Mouse (Mus musculus) intestine, embryonic 16.5 days (tissue): Measurements from ENCODE around the gene Cmtm5. TPM values are rescaled to one million over a fixed set of nuclear protein-coding genes. Genes with fewer than 3 reads are reported as not detected.
"Not testable (repeated sequence)": the region's sequence is repeated elsewhere in the genome, so short reads cannot be mapped to it uniquely, and the experiment has no call there.

Source experiments
- ATAC-seq: fragments of 200-750 bp; cut with Nextera tagmentation; 2 replicates; pipeline ENCODE4 v1.8.0; 2017; ENCODE audit warnings: moderate TSS enrichment, moderate library complexity
- H3K27ac ChIP-seq: fragments of 300-500 bp; sonication (generic); 2 replicates; pipeline ENCODE4 v1.5.1; 2014; ENCODE audit warnings: mild to moderate bottlenecking, low read length
- H3K27me3 ChIP-seq: fragments of 300-500 bp; sonication (generic); replicated peaks from 2 replicates; pipeline ENCODE4 v1.6.1; 2014; ENCODE audit warnings: low read length, control low read depth, mixed read lengths; ENCODE audit not compliant: control insufficient read depth, insufficient read depth
- H3K36me3 ChIP-seq: fragments of 300-500 bp; sonication (generic); 2 replicates; pipeline ENCODE4 v1.6.1; 2014; ENCODE audit warnings: low read length, control low read depth; ENCODE audit not compliant: control insufficient read depth, insufficient read depth
- H3K4me1 ChIP-seq: fragments of 300-500 bp; sonication (generic); 2 replicates; pipeline ENCODE4 v1.6.1; 2014; ENCODE audit warnings: low read length, control low read depth, mixed read lengths; ENCODE audit not compliant: control insufficient read depth, insufficient read depth
- H3K4me2 ChIP-seq: fragments of 300-500 bp; sonication (generic); 2 replicates; pipeline ENCODE4 v1.6.1; 2014; ENCODE audit warnings: low read depth, low read length, control low read depth
- H3K4me3 ChIP-seq: fragments of 300-500 bp; sonication (generic); 2 replicates; pipeline ENCODE4 v1.5.1; 2014; ENCODE audit warnings: mild to moderate bottlenecking, low read length
- H3K9ac ChIP-seq: fragments of 300-500 bp; sonication (generic); 2 replicates; pipeline ENCODE4 v1.6.1; 2014; ENCODE audit warnings: low read depth, low read length
- H3K9me3 ChIP-seq: fragments of 300-500 bp; sonication (generic); 2 replicates; pipeline ENCODE4 v1.6.1; 2016; ENCODE audit warnings: low read length, control low read depth; ENCODE audit not compliant: control insufficient read depth
- WGBS: fragments of 180-500 bp; shearing (Covaris S2); extraction: QIAGEN DNeasy Blood & Tissue Kit; methylation state at CpG from one replicate; pipeline ENCODE4 v1.1.7; 2014; 5-methylcytosine and 5-hydroxymethylcytosine counted together
- polyA plus RNA-seq: library from polyadenylated mRNA; unstranded; fragments of >200 nt; fragmentation: Nextera tagmentation; extraction: Ambion mirVana; gene quantifications from 2 replicates; pipeline ENCODE4 v1.2.1, GENCODE M21; 2015

Gene Cmtm5
- polyA plus RNA-seq, 1 experiment from 2014 or later, result 2.8 TPM

DNA sequence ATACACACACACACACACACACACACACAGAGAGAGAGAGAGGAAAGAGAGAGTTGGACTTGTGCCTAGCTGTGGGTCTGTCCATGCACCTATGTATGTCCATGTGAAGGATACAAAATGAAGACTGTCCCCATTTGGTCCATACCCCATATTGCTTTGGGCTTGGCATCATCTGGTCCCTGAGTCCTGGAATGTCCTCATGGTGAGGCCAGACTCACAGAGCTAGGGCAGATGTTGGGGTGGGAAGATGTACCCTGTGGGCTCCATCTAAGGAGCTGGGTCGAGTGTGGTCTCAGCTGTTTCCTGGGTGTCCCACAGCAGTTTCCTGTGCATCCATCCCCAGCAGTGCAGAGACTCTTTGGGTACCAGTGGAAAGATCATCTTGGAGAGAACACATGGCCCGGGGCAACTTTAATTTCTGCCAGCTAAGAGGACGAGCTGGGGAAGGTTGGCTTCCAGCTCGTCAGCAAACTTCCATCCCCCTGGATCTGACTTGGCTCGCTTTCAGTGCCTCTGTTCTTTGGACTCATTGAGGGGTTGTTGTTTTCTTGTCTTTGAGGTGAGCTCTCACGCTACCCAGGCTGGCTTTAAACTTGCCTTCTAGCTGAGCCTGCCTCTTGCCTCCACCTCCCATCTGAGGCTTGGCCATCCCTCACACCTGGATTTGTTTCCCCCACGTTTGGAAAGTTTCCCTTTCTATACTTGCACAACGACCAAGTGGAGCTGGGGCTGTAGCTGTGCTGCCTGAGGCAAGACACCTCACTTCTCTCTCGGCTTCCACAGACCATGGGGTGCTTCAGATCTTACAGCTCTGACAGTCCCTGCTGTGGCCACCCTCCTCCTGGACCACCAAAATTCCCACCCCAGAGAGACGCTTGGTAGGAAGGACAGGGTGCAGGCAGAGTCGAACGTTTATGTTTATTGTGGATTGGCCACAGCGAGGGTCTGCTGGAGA lies 5.2 kb downstream of the Cmtm5 start:
- Histone ChIP-seq H3K9me3 (no peaks in the 10 kb centered on the region), H3K4me3 (no peak overlapping the region), H3K27me3 (no peaks in the 10 kb centered on the region), H3K36me3 (no peaks in the 10 kb centered on the region), H3K4me1 (0 out of 2 replicates have a peak, but pooled peaks cover 4% of the 10 kb centered on the region), H3K27ac (no peak overlapping the region), H3K4me2 (no peak overlapping the region), H3K9ac (no peak overlapping the region)
- WGBS, result 52% methylated on average over 13 of the region's 13 CpGs
- no peak for ATAC-seq

DNA sequence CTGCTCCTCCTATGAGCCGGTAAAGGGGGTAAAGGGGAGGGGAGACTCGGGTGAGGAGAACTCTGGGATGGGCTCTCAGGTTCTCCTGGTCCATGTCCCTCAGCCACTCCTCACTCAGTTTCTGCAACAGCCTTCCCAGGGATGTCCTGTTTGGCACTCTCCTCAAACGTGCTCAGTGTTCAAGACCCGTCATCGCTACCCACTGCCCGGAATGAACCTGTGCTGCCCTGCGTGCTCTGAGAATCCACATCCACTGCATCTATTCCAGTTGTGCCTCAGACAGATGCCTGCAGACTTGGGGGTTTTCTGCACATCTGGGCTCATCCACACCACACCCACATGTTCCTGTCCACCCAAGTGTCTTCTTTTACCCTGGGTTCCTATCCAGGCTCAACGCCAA lies 6.4 kb downstream of the Cmtm5 start:
- no peak for ATAC-seq
- Histone ChIP-seq H3K27me3 (no peaks in the 10 kb centered on the region), H3K4me2 (no peak overlapping the region), H3K4me1 (0 out of 2 replicates have a peak, but pooled peaks cover 4% of the 10 kb centered on the region), H3K27ac (no peak overlapping the region), H3K9me3 (no peaks in the 10 kb centered on the region), H3K4me3 (no peak overlapping the region), H3K36me3 (no peaks in the 10 kb centered on the region), H3K9ac (no peak overlapping the region)
- WGBS, result 89% methylated on average over 8 of the region's 8 CpGs

DNA sequence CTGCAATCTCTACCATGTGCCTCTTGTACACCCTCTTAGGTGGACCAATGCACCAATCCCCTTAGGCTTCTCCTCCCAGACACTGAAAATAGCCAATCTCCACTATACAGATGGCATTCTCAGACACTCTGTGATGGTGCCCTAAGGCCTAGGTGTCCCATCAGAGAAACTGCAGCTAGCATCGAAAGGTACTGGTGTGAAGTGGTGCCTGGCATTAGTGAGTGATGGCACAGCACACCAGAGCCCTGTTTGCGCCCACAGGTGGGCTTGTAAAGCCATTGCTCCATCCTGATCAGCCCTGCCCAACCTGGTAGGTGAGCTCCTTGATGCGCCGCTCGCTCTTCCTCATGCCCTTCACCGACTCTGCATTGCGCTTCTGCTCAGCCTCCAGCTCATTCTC lies 7.9 kb downstream of the Cmtm5 start:
- Histone ChIP-seq H3K27ac (no peak overlapping the region), H3K9me3 (no peaks in the 10 kb centered on the region), H3K27me3 (no peaks in the 10 kb centered on the region), H3K9ac (no peak overlapping the region), H3K4me3 (no peak overlapping the region), H3K4me1 (0 out of 2 replicates have a peak, but pooled peaks cover 4% of the 10 kb centered on the region), H3K36me3 (no peaks in the 10 kb centered on the region), H3K4me2 (no peak overlapping the region)
- WGBS, result 96% methylated on average over 7 of the region's 7 CpGs
- no peak for ATAC-seq

DNA sequence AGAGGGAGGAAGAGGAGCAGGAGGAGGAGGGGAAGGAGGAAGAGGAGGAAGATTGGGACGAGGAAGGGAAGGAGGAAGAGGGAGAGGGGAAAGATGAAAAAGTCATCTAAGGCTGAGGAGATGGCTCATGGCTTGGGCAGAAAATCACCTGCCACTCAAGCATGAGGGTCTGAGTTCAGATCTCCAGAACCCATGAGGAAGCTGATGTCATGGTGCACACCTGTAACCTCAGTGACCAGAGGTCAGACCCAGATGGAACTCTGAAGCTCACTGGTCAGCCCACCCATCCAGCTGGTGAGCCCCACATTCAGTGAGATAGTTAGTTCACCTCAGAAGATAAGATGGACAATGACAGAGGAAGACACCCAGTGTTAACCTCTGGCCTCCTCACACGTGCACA lies 8.9 kb downstream of the Cmtm5 start:
- no peak overlapping the region for H3K27ac ChIP-seq
- ATAC-seq, result no peak
- no peak overlapping the region for H3K4me2 ChIP-seq
- no peak overlapping the region for H3K9ac ChIP-seq
- H3K4me1 ChIP-seq, result no peaks in the 10 kb centered on the region
- no peaks in the 10 kb centered on the region for H3K9me3 ChIP-seq
- no peaks in the 10 kb centered on the region for H3K36me3 ChIP-seq
- no peak overlapping the region for H3K4me3 ChIP-seq
- 66% methylated on average over 2 of the region's 2 CpGs for WGBS
- no peaks in the 10 kb centered on the region for H3K27me3 ChIP-seq

- Histone ChIP-seq H3K9me3 (no peaks in the 10 kb centered on the region), H3K27ac (no peak overlapping the region), H3K27me3 (no peaks in the 10 kb centered on the region), H3K4me1 (no peaks in the 10 kb centered on the region), H3K9ac (no peak overlapping the region), H3K4me2 (no peak overlapping the region), H3K36me3 (no peaks in the 10 kb centered on the region), H3K4me3 (no peak overlapping the region)
- no peak for ATAC-seq
- WGBS, result 78% methylated on average over 19 of the region's 19 CpGs
Measured at GRCm38 (mm10) chr14:54945975-54946704, 10.1 kb downstream of the Cmtm5 start.

- not testable (repeated sequence) for H3K9me3 ChIP-seq, H3K9ac ChIP-seq, H3K4me1 ChIP-seq, H3K36me3 ChIP-seq, ATAC-seq, H3K4me2 ChIP-seq, H3K27ac ChIP-seq, H3K4me3 ChIP-seq, H3K27me3 ChIP-seq
- 89% methylated on average over 10 of the region's 11 CpGs for WGBS
Measured at GRCm38 (mm10) chr14:54947008-54947407, 10.9 kb downstream of the Cmtm5 start.

- no peak overlapping the region for H3K4me2 ChIP-seq
Measured at GRCm38 (mm10) chr14:54948781-54949180, 12.7 kb downstream of the Cmtm5 start.

GRCm38 (mm10) chr14:54950493-54950892 lies 14.4 kb downstream of the Cmtm5 start:
- no peaks in the 10 kb centered on the region for H3K27me3 ChIP-seq
- no peak overlapping the region for H3K9ac ChIP-seq
- H3K4me2 ChIP-seq, result no peak overlapping the region
- 57% methylated on average over 12 of the region's 12 CpGs for WGBS
- no peaks in the 10 kb centered on the region for H3K36me3 ChIP-seq
- H3K27ac ChIP-seq, result no peak overlapping the region
- ATAC-seq, result no peak
- no peak overlapping the region for H3K4me3 ChIP-seq
- no peaks in the 10 kb centered on the region for H3K9me3 ChIP-seq
- H3K4me1 ChIP-seq, result no peaks in the 10 kb centered on the region

More at GRCm38 (mm10) chr14:54948781-54949180, 12.7 kb downstream of the Cmtm5 start:
- Histone ChIP-seq H3K4me3 (no peak overlapping the region), H3K36me3 (no peaks in the 10 kb centered on the region), H3K27me3 (no peaks in the 10 kb centered on the region), H3K9ac (no peak overlapping the region), H3K9me3 (no peaks in the 10 kb centered on the region), H3K4me1 (no peaks in the 10 kb centered on the region), H3K27ac (no peak overlapping the region)
- no peak for ATAC-seq
- WGBS, result 87% methylated on average over 9 of the region's 9 CpGs

GRCm38 (mm10) chr14:54951587-54951986 lies 15.5 kb downstream of the Cmtm5 start:
- Histone ChIP-seq H3K27me3 (no peaks in the 10 kb centered on the region), H3K4me1 (no peaks in the 10 kb centered on the region), H3K36me3 (no peaks in the 10 kb centered on the region), H3K4me3 (no peak overlapping the region), H3K9ac (no peak overlapping the region), H3K27ac (no peak overlapping the region), H3K9me3 (no peaks in the 10 kb centered on the region), H3K4me2 (no peak overlapping the region)
- WGBS, result 76% methylated on average over 6 of the region's 6 CpGs
- ATAC-seq, result no peak
